Mouse (Mus musculus) heart, postnatal 0 days (tissue): ENCODE data around the gene Anapc7. TPM values are rescaled to one million over a fixed set of nuclear protein-coding genes. Genes with fewer than 3 reads are reported as not detected.

Experiments used
- ATAC-seq: fragments of 200-750 bp; cut with Nextera tagmentation; 2 replicates; pipeline ENCODE4 v1.8.0; 2017; ENCODE audit warnings: low read depth, moderate number of reproducible peaks, moderate library complexity; ENCODE audit not compliant: insufficient read depth
- DNase-seq: peaks from one replicate; pipeline ENCODE4 v3.0.0-alpha.2; 2016; ENCODE audit warnings: low spot score
- H3K27ac ChIP-seq: fragments of 300-500 bp; sonication (generic); 2 replicates; pipeline ENCODE4 v1.5.1; 2014; ENCODE audit warnings: low read depth, mild to moderate bottlenecking
- H3K27me3 ChIP-seq: fragments of 300-500 bp; sonication (generic); 2 replicates; pipeline ENCODE4 v1.6.1; 2014; ENCODE audit warnings: low read length, mixed read lengths; ENCODE audit not compliant: control insufficient read depth, insufficient read depth
- H3K36me3 ChIP-seq: fragments of 300-500 bp; sonication (generic); replicated peaks from 2 replicates; pipeline ENCODE4 v1.6.1; 2014; ENCODE audit warnings: low read length, mixed read lengths; ENCODE audit not compliant: control insufficient read depth, insufficient read depth
- H3K4me1 ChIP-seq: fragments of 300-500 bp; sonication (generic); 2 replicates; pipeline ENCODE4 v1.6.1; 2014; ENCODE audit warnings: antibody characterized with exemption; ENCODE audit not compliant: control insufficient read depth, insufficient read depth
- H3K4me2 ChIP-seq: fragments of 300-500 bp; sonication (generic); 2 replicates; pipeline ENCODE4 v1.6.1; 2014; ENCODE audit warnings: low read depth, mild to moderate bottlenecking, low read length, moderate library complexity
- H3K4me3 ChIP-seq: fragments of 300-500 bp; sonication (generic); 2 replicates; pipeline ENCODE4 v1.5.1; 2014; ENCODE audit warnings: low read depth, low read length
- H3K9ac ChIP-seq: fragments of 300-500 bp; sonication (generic); replicated peaks from 2 replicates; pipeline ENCODE4 v1.6.1; 2014; ENCODE audit warnings: low read depth, low read length, mixed read lengths
- H3K9me3 ChIP-seq: fragments of 300-500 bp; sonication (generic); replicated peaks from 2 replicates; pipeline ENCODE4 v1.6.1; 2016; ENCODE audit warnings: low read length; ENCODE audit not compliant: control insufficient read depth
- CTCF ChIP-seq: IDR thresholded peaks from 2 replicates; pipeline ENCODE4 v1.5.1; 2016; ENCODE audit warnings: antibody characterized with exemption, control low read depth, low read depth
- EP300 ChIP-seq: IDR thresholded peaks from 2 replicates; pipeline ENCODE4 v1.6.1; 2016; ENCODE audit warnings: antibody characterized with exemption, low read depth
- WGBS: fragments of 180-500 bp; shearing (Covaris S2); extraction: QIAGEN DNeasy Blood & Tissue Kit; methylation state at CpG from one replicate; pipeline ENCODE4 v1.1.7; 2014; 5-methylcytosine and 5-hydroxymethylcytosine counted together
- polyA plus RNA-seq: library from polyadenylated mRNA; unstranded; fragments of >200 nt; fragmentation: Nextera tagmentation; extraction: Ambion mirVana; gene quantifications from 2 replicates; pipeline ENCODE4 v1.2.1, GENCODE M21; 2015
- total RNA-seq: library from RNA; depleted of rRNA; stranded (reverse); fragments of >200 nt; gene quantifications from 2 replicates; pipeline ENCODE4 v1.2.3, GENCODE M21; 2014; ENCODE audit warnings: low replicate concordance; rRNA removed

Gene Anapc7
- 30.1 and 38.9 TPM in 2 replicates for total RNA-seq
- 33.1 and 36.9 TPM in 2 replicates for polyA plus RNA-seq

GRCm38 (mm10) chr5:122421271-122422068 lies at the start of gene Anapc7:
Gene Anapc7 (plus strand): TSS chr5:122421693.
- Histone ChIP-seq H3K36me3 (no peaks in the 10 kb centered on the region), H3K9ac (peak within 1 kb of the TSS; percentile 99), H3K27me3 (no peaks in the 10 kb centered on the region), H3K4me3 (peak within 1 kb of the TSS; percentile 100), H3K9me3 (no peaks in the 10 kb centered on the region), H3K4me1 (peaks cover 8% of the 10 kb centered on the region), H3K4me2 (peak within 1 kb of the TSS; percentile 85), H3K27ac (peak within 1 kb of the TSS; percentile 86)
- 22% methylated on average over 17 of the region's 17 CpGs for WGBS
- TF ChIP-seq CTCF (peak; percentile 13; the same call in 1 of the 2 replicates), EP300 (no peak)
- ATAC-seq = peak; percentile 8; the same call in 1 of the 2 replicates
- DNase-seq = peak; percentile 4

GRCm38 (mm10) chr5:122372192-122372769 lies 49.2 kb upstream of the Anapc7 start, which contains the start of gene Fam216a:
Gene Fam216a (minus strand): TSS chr5:122372364.
- Histone ChIP-seq H3K9me3 (no peaks in the 10 kb centered on the region), H3K27me3 (no peaks in the 10 kb centered on the region), H3K4me1 (no peaks in the 10 kb centered on the region), H3K4me2 (peak within 1 kb of the TSS; percentile 68), H3K9ac (peak within 1 kb of the TSS; percentile 64), H3K4me3 (peak within 1 kb of the TSS; percentile 83), H3K36me3 (peaks cover 45% of the 10 kb centered on the region), H3K27ac (peak within 1 kb of the TSS; percentile 91)
- ATAC-seq (peak; percentile 95), DNase-seq (peak; percentile 96)
- under 1% methylated on average over 52 of the region's 53 CpGs for WGBS
- TF ChIP-seq CTCF (no peak), EP300 (0 out of 2 replicates have a peak, but pooled peaks have one; percentile 57)

- Histone ChIP-seq H3K4me1 (no peaks in the 10 kb centered on the region), H3K4me3 (peak overlapping the region; percentile 83), H3K27me3 (no peaks in the 10 kb centered on the region), H3K4me2 (peak overlapping the region; percentile 68), H3K9ac (peak overlapping the region; percentile 64), H3K36me3 (peaks cover 41% of the 10 kb centered on the region), H3K9me3 (no peaks in the 10 kb centered on the region), H3K27ac (peak overlapping the region; percentile 91)
- ATAC-seq (no peak), DNase-seq (no peak)
- TF ChIP-seq CTCF (no peak), EP300 (no peak)
- 4% methylated on average over 5 of the region's 5 CpGs for WGBS
Observed at GRCm38 (mm10) chr5:122372878-122373277, 48.6 kb upstream of the Anapc7 start.

- 81% methylated on average over 4 of the region's 4 CpGs for WGBS
- TF ChIP-seq CTCF = no peak
- TF ChIP-seq EP300 = no peak
- no peaks in the 10 kb centered on the region for H3K27me3 ChIP-seq
- no peak overlapping the region for H3K4me3 ChIP-seq
- peaks cover 47% of the 10 kb centered on the region for H3K36me3 ChIP-seq
- no peaks in the 10 kb centered on the region for H3K4me1 ChIP-seq
- H3K9ac ChIP-seq = no peak overlapping the region
- no peak overlapping the region for H3K4me2 ChIP-seq
- DNase-seq (no peak), ATAC-seq (no peak)
- H3K9me3 ChIP-seq = no peaks in the 10 kb centered on the region
- H3K27ac ChIP-seq = no peak overlapping the region
Observed at GRCm38 (mm10) chr5:122377101-122377833, 44.2 kb upstream of the Anapc7 start.

GRCm38 (mm10) chr5:122378171-122378570 lies 43.3 kb upstream of the Anapc7 start:
- TF ChIP-seq EP300 (no peak), CTCF (no peak)
- H3K36me3 ChIP-seq = peaks cover 53% of the 10 kb centered on the region
- H3K4me2 ChIP-seq = no peak overlapping the region
- H3K27ac ChIP-seq = no peak overlapping the region
- H3K27me3 ChIP-seq = no peaks in the 10 kb centered on the region
- no peak overlapping the region for H3K4me3 ChIP-seq
- no peaks in the 10 kb centered on the region for H3K9me3 ChIP-seq
- DNase-seq (no peak), ATAC-seq (no peak)
- WGBS = 90% methylated on average over 12 of the region's 12 CpGs
- H3K4me1 ChIP-seq = no peaks in the 10 kb centered on the region
- no peak overlapping the region for H3K9ac ChIP-seq
